ENCODE assay signal across 8 mouse cellular contexts in the genomic region with DNA sequence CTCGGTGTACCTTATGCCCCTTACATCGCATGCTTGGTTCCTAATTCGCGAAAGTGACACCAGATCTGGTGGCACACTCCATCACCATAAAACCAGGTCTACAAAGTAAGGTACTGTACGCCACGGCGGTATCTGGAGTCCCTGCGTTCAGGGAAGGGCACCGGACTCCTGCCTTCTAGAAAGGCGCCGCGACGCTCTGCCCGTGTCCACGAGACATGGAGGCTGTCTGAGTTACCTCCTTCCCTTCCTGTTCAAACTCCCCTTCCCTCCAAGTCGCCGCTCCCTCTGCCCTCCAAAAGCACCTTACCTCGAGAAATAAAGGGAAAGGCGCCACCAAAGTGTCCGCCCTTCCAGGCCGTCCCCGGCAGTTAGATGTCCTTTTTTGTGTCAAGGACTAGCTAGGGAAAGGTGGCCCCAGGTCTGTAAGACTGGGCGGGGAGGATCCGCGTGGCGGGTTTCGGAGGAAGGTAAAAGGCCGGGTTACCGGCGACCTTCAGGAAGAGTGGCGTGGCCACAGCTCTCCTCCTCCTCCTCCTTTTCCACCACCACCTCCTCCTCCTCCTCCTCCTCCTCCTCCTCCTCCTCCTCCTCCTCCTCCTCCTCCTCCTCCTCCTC. TPM values are rescaled to one million over a fixed set of nuclear protein-coding genes. Genes with fewer than 3 reads are reported as not detected.
DNase-seq lines count a peak whose midpoint lies in the region; ATAC-seq lines count a peak whose summit lies in the region.

No protein-coding gene starts in this region.

- H3K9ac ChIP-seq in heart, embryonic 12.5 days, result peak overlapping the region; percentile 90
- H3K9ac ChIP-seq in embryonic facial prominence, embryonic 12.5 days, result peak overlapping the region; percentile 94
- peak overlapping the region; percentile 99 for H3K9ac ChIP-seq in hindbrain, embryonic 12.5 days
- peak overlapping the region; percentile 94 for H3K9ac ChIP-seq in liver, embryonic 11.5 days (ENCODE audit: low read depth, low read length)
- H3K9ac ChIP-seq in neural tube, embryonic 11.5 days (ENCODE audit: low read length), result peak overlapping the region; percentile 99

- intact Hi-C loops in heart, postnatal 14 days (cut with DNase I), result no loop called here

- 0% methylated on average over 31 of the region's 31 CpGs for WGBS in heart, embryonic 12.5 days
- under 1% methylated on average over 31 of the region's 31 CpGs for whole genome bisulfite sequencing in embryonic facial prominence, embryonic 12.5 days
- under 1% methylated on average over 31 of the region's 31 CpGs for WGBS in hindbrain, embryonic 12.5 days
- WGBS in liver, embryonic 11.5 days, result under 1% methylated on average over 31 of the region's 31 CpGs
- under 1% methylated on average over 31 of the region's 31 CpGs for WGBS in neural tube, embryonic 11.5 days

- ATAC-seq in heart, embryonic 12.5 days (ENCODE audit: insufficient number of reproducible peaks, low FRiP score), result peak; percentile 12; the same call in 1 of the 2 replicates
- no peak for ATAC-seq in embryonic facial prominence, embryonic 12.5 days (ENCODE audit: insufficient number of reproducible peaks, insufficient read depth, low FRiP score, low TSS enrichment)
- peak; percentile 14 for ATAC-seq in hindbrain, embryonic 12.5 days (ENCODE audit: low FRiP score)
- ATAC-seq in liver, embryonic 11.5 days (replicated peaks; ENCODE audit: low FRiP score), result peak; percentile 16
- ATAC-seq in neural tube, embryonic 11.5 days (ENCODE audit: insufficient read depth, low FRiP score, low TSS enrichment), result no peak
- ATAC-seq in monocyte, adult 5-6 weeks (replicated peaks; ENCODE audit: insufficient number of reproducible peaks, low FRiP score, low TSS enrichment, poor library complexity, severe bottlenecking), result no peak

- no peaks in the 10 kb centered on the region for H3K9me3 ChIP-seq in heart, embryonic 12.5 days (replicated peaks)
- no peaks in the 10 kb centered on the region for H3K9me3 ChIP-seq in embryonic facial prominence, embryonic 12.5 days
- H3K9me3 ChIP-seq in hindbrain, embryonic 12.5 days (replicated peaks), result no peaks in the 10 kb centered on the region
- H3K9me3 ChIP-seq in liver, embryonic 11.5 days (ENCODE audit: control insufficient read depth, low read length), result no peaks in the 10 kb centered on the region
- H3K9me3 ChIP-seq in neural tube, embryonic 11.5 days (ENCODE audit: control insufficient read depth, low read length), result no peaks in the 10 kb centered on the region

- H3K4me3 ChIP-seq in heart, embryonic 12.5 days, result peak overlapping the region; percentile 67
- peak overlapping the region; percentile 76 for H3K4me3 ChIP-seq in embryonic facial prominence, embryonic 12.5 days
- peak overlapping the region; percentile 88 for H3K4me3 ChIP-seq in hindbrain, embryonic 12.5 days
- peak overlapping the region; percentile 86 for H3K4me3 ChIP-seq in liver, embryonic 11.5 days (ENCODE audit: low read depth, low read length)
- peak overlapping the region; percentile 85 for H3K4me3 ChIP-seq in neural tube, embryonic 11.5 days (ENCODE audit: low read depth, low read length)

- H3K27ac ChIP-seq in heart, embryonic 12.5 days (ENCODE audit: poor library complexity, severe bottlenecking), result peak overlapping the region; percentile 93
- H3K27ac ChIP-seq in embryonic facial prominence, embryonic 12.5 days, result peak overlapping the region; percentile 98
- peak overlapping the region; percentile 100 for H3K27ac ChIP-seq in hindbrain, embryonic 12.5 days
- peak overlapping the region; percentile 96 for H3K27ac ChIP-seq in liver, embryonic 11.5 days (ENCODE audit: low read depth, low read length)
- peak overlapping the region; percentile 99 for H3K27ac ChIP-seq in neural tube, embryonic 11.5 days (ENCODE audit: low read depth, low read length)

- no peaks in the 10 kb centered on the region for H3K27me3 ChIP-seq in heart, embryonic 12.5 days (replicated peaks)
- H3K27me3 ChIP-seq in embryonic facial prominence, embryonic 12.5 days, result no peaks in the 10 kb centered on the region
- no peaks in the 10 kb centered on the region for H3K27me3 ChIP-seq in hindbrain, embryonic 12.5 days
- H3K27me3 ChIP-seq in liver, embryonic 11.5 days (replicated peaks; ENCODE audit: control insufficient read depth, insufficient read depth, low read length), result no peaks in the 10 kb centered on the region
- no peaks in the 10 kb centered on the region for H3K27me3 ChIP-seq in neural tube, embryonic 11.5 days (ENCODE audit: control insufficient read depth, insufficient read depth, low read length)

- peak overlapping the region; percentile 69 for H3K4me2 ChIP-seq in heart, embryonic 12.5 days
- H3K4me2 ChIP-seq in embryonic facial prominence, embryonic 12.5 days (replicated peaks), result peak overlapping the region; percentile 73
- H3K4me2 ChIP-seq in hindbrain, embryonic 12.5 days (replicated peaks), result peak overlapping the region; percentile 63
- peak overlapping the region; percentile 89 for H3K4me2 ChIP-seq in liver, embryonic 11.5 days
- H3K4me2 ChIP-seq in neural tube, embryonic 11.5 days (ENCODE audit: low read depth), result peak overlapping the region; percentile 72

- peaks cover 9% of the 10 kb centered on the region; the same call in 1 of the 2 replicates for H3K36me3 ChIP-seq in heart, embryonic 12.5 days
- no peaks in the 10 kb centered on the region for H3K36me3 ChIP-seq in embryonic facial prominence, embryonic 12.5 days
- peaks cover 8% of the 10 kb centered on the region for H3K36me3 ChIP-seq in hindbrain, embryonic 12.5 days
- 0 out of 2 replicates have a peak, but pooled peaks cover 2% of the 10 kb centered on the region for H3K36me3 ChIP-seq in liver, embryonic 11.5 days (ENCODE audit: control insufficient read depth, insufficient read depth, low read length)
- peaks cover 3% of the 10 kb centered on the region; the same call in 1 of the 2 replicates for H3K36me3 ChIP-seq in neural tube, embryonic 11.5 days (ENCODE audit: control insufficient read depth, insufficient read depth, low read length)

- DNase-seq in heart, postnatal 14 days, result no peak
- DNase-seq in T-cell, adult 2 months (ENCODE audit: low spot score), result peak; percentile 53
- DNase-seq in liver, embryonic 11.5 days (ENCODE audit: low spot score), result peak; percentile 73
- peak; percentile 64 for DNase-seq in neural tube, embryonic 11.5 days (ENCODE audit: low spot score)

- H3K4me1 ChIP-seq in heart, embryonic 12.5 days (replicated peaks), result peaks cover 31% of the 10 kb centered on the region
- H3K4me1 ChIP-seq in embryonic facial prominence, embryonic 12.5 days, result peaks cover 21% of the 10 kb centered on the region
- peaks cover 26% of the 10 kb centered on the region for H3K4me1 ChIP-seq in hindbrain, embryonic 12.5 days
- H3K4me1 ChIP-seq in liver, embryonic 11.5 days (replicated peaks; ENCODE audit: control insufficient read depth, insufficient read depth, low read length), result peaks cover 16% of the 10 kb centered on the region
- peaks cover 13% of the 10 kb centered on the region for H3K4me1 ChIP-seq in neural tube, embryonic 11.5 days (ENCODE audit: control insufficient read depth, insufficient read depth, low read length)

RNA-seq across cellular contexts. Expression of a gene that starts 0.8 kb away (rescaled TPM):
- polyA plus RNA-seq in heart, embryonic 12.5 days (2016; fragmentation: Nextera tagmentation; extraction: Ambion mirVana), result 93.0 and 99.8 TPM in 2 replicates
- total RNA-seq in heart, postnatal 14 days (2021), result 10 to 100 TPM; 33.6 to 35.4 TPM
- 89.6 and 93.6 TPM in 2 replicates for polyA plus RNA-seq in embryonic facial prominence, embryonic 12.5 days (2016; fragmentation: Nextera tagmentation; extraction: Ambion mirVana)
- 152 and 155 TPM in 2 replicates for polyA plus RNA-seq in hindbrain, embryonic 12.5 days (2016; fragmentation: Nextera tagmentation; extraction: Ambion mirVana)
- 61.6 and 68.5 TPM in 2 replicates for polyA plus RNA-seq in liver, embryonic 11.5 days (2014; fragmentation: Nextera tagmentation; extraction: Ambion mirVana)
- 122 and 124 TPM in 2 replicates for polyA plus RNA-seq in neural tube, embryonic 11.5 days (2014; fragmentation: Nextera tagmentation; extraction: Ambion mirVana)
- total RNA-seq in monocyte, adult 5-6 weeks (2017), result 60.2 to 115 TPM (median 76.1 TPM) in 3 replicates

RNA-seq across cellular contexts. Expression of a gene that starts 57.6 kb away (rescaled TPM):
- 154 and 161 TPM in 2 replicates for polyA plus RNA-seq in heart, embryonic 12.5 days (2016; fragmentation: Nextera tagmentation; extraction: Ambion mirVana)
- total RNA-seq in heart, postnatal 14 days (2021), result 100 to 1,000 TPM; 257 to 301 TPM
- 175 and 179 TPM in 2 replicates for polyA plus RNA-seq in embryonic facial prominence, embryonic 12.5 days (2016; fragmentation: Nextera tagmentation; extraction: Ambion mirVana)
- 184 and 192 TPM in 2 replicates for polyA plus RNA-seq in hindbrain, embryonic 12.5 days (2016; fragmentation: Nextera tagmentation; extraction: Ambion mirVana)
- polyA plus RNA-seq in liver, embryonic 11.5 days (2014; fragmentation: Nextera tagmentation; extraction: Ambion mirVana), result 111 and 116 TPM in 2 replicates
- polyA plus RNA-seq in neural tube, embryonic 11.5 days (2014; fragmentation: Nextera tagmentation; extraction: Ambion mirVana), result 217 and 219 TPM in 2 replicates
- 65.4 to 124 TPM (median 68.3 TPM) in 3 replicates for total RNA-seq in monocyte, adult 5-6 weeks (2017)

Comparison
In these comparisons a context has a peak if more than half of its experiments do, and no peak if none do; other contexts are left out.
1. ATAC-seq: peak in heart, embryonic 12.5 days (single experiment), hindbrain, embryonic 12.5 days (single experiment) and liver, embryonic 11.5 days (single experiment); none in embryonic facial prominence, embryonic 12.5 days (single experiment), neural tube, embryonic 11.5 days (single experiment) and monocyte, adult 5-6 weeks (single experiment).
2. DNase-seq: peak in T-cell, adult 2 months (single experiment), liver, embryonic 11.5 days (single experiment) and neural tube, embryonic 11.5 days (single experiment); none in heart, postnatal 14 days (0 of 2).
3. Peak in every context shown above with its lines, with median percentiles within 50 percentile points of each other: H3K27ac ChIP-seq, H3K4me2 ChIP-seq, H3K4me3 ChIP-seq and H3K9ac ChIP-seq.